Mouse (Mus musculus): ENCODE data around the gene Dnali1.
A peak's percentile ranks its signal among the peaks of the same experiment; 100 is the strongest.

GRCm38 (mm10) chr4:125099458-125099857, 34.0 kb upstream of the Dnali1 start:
- TF ChIP-seq CTCF (IDR thresholded peaks at IDR 0.05; ENCODE audit: control insufficient read depth, insufficient read depth, insufficient read length) (peak; percentile 59), USF1 (IDR thresholded peaks at IDR 0.05; ENCODE audit: low read depth) (no peak), MYOD1 (IDR thresholded peaks at IDR 0.05; ENCODE audit: control insufficient read depth, insufficient read length, low read depth) (no peak), FOSL1 (IDR thresholded peaks at IDR 0.05; ENCODE audit: insufficient read depth, low read length, poor library complexity, severe bottlenecking) (no peak), MYOG (IDR thresholded peaks at IDR 0.05; ENCODE audit: control insufficient read depth, extremely low read depth, insufficient read length) (no peak), MAX (IDR thresholded peaks at IDR 0.05) (no peak), CEBPB (IDR thresholded peaks at IDR 0.05; ENCODE audit: low read depth) (no peak)

Measured in C2C12 (cell line).